Mouse (Mus musculus) liver, adult 2 months (tissue): Measurements from ENCODE around the gene Reep3. TPM values are rescaled to one million over a fixed set of nuclear protein-coding genes. Genes with fewer than 3 reads are reported as not detected.
"Not testable (repeated sequence)": the region's sequence is repeated elsewhere in the genome, so short reads cannot be mapped to it uniquely, and the experiment has no call there.

ENCODE experiments used
- DNase-seq: peaks from one replicate; pipeline ENCODE4 v3.0.0-alpha.2; 2011; ENCODE audit warnings: low read depth, low spot score; ENCODE audit errors: extremely low read depth
- H3K27ac ChIP-seq: fragments of 200-500 bp; replicated peaks from 2 replicates; pipeline ENCODE4 v1.5.1; 2012; ENCODE audit warnings: low read depth, mild to moderate bottlenecking, control low read depth, inconsistent platforms, low read length; ENCODE audit not compliant: insufficient read depth
- H3K27me3 ChIP-seq: fragments of 200-500 bp; 2 replicates; pipeline ENCODE4 v1.6.1; 2012; ENCODE audit warnings: mild to moderate bottlenecking, moderate library complexity, low read length, inconsistent platforms; ENCODE audit not compliant: control insufficient read depth, insufficient read depth
- H3K36me3 ChIP-seq: fragments of 200-500 bp; 2 replicates; pipeline ENCODE4 v1.6.1; 2012; ENCODE audit warnings: low read length, inconsistent platforms; ENCODE audit not compliant: control insufficient read depth, insufficient read depth
- H3K4me1 ChIP-seq: fragments of 200-500 bp; 2 replicates; pipeline ENCODE4 v1.6.1; 2011; ENCODE audit warnings: low read length; ENCODE audit not compliant: control insufficient read depth, insufficient read depth
- H3K4me3 ChIP-seq: fragments of 200-500 bp; 2 replicates; pipeline ENCODE4 v1.5.1; 2011; ENCODE audit warnings: low read depth, mild to moderate bottlenecking, control low read depth, low read length, moderate library complexity; ENCODE audit not compliant: insufficient read depth
- H3K79me2 ChIP-seq: fragments of 200-500 bp; 2 replicates; pipeline ENCODE4 v1.6.1; 2012; ENCODE audit warnings: inconsistent platforms, mild to moderate bottlenecking, low read length, moderate library complexity; ENCODE audit not compliant: control insufficient read depth, insufficient read depth
- H3K9ac ChIP-seq: fragments of 200-500 bp; 2 replicates; pipeline ENCODE4 v1.6.1; 2012; ENCODE audit warnings: low read depth, mild to moderate bottlenecking, control low read depth, inconsistent platforms, low read length
- CTCF ChIP-seq: fragments of 200-500 bp; IDR thresholded peaks from 2 replicates; pipeline ENCODE4 v1.5.1; 2011; ENCODE audit warnings: low read depth, low read length, control low read depth
- POLR2A ChIP-seq: fragments of 200-500 bp; IDR thresholded peaks from 2 replicates; pipeline ENCODE4 v1.6.1; 2011; ENCODE audit warnings: low read length, control low read depth; ENCODE audit not compliant: insufficient read depth; ENCODE audit errors: extremely low read depth
- WGBS: fragments of 180-500 bp; shearing (Covaris S2); methylation state at CpG from one replicate; pipeline ENCODE4 v1.1.7; 2018; 5-methylcytosine and 5-hydroxymethylcytosine counted together
- polyA plus RNA-seq: library from polyadenylated mRNA; depleted of rRNA; stranded (reverse); fragments of >200 nt; gene quantifications from 2 replicates; pipeline ENCODE4 v1.2.3, GENCODE M21; 2012
- total RNA-seq: library from RNA; depleted of rRNA; stranded (reverse); fragments of >200 nt; gene quantifications from 2 replicates; pipeline ENCODE4 v1.2.3, GENCODE M21; 2014

Reep3 gene
- total and polyA plus RNA-seq, 2 experiments = 21.6 to 36.1 TPM

- no peak for DNase-seq
- Histone ChIP-seq H3K79me2 (peaks cover 57% of the 10 kb centered on the region), H3K27me3 (no peaks in the 10 kb centered on the region), H3K4me1 (peaks cover 18% of the 10 kb centered on the region), H3K27ac (no peak overlapping the region; the same call in 1 of the 2 replicates), H3K36me3 (no peaks in the 10 kb centered on the region), H3K4me3 (no peak overlapping the region), H3K9ac (no peak overlapping the region)
- 53% methylated on average over 6 of the region's 6 CpGs for WGBS
- TF ChIP-seq POLR2A = no peak
- no peak for TF ChIP-seq CTCF
Observed at GRCm38 (mm10) chr10:67115115-67115514, 18.4 kb upstream of the Reep3 start.

GRCm38 (mm10) chr10:67113833-67114232 lies 17.1 kb upstream of the Reep3 start:
- WGBS = 85% methylated on average over 11 of the region's 11 CpGs
- TF ChIP-seq POLR2A = no peak
- TF ChIP-seq CTCF = no peak

GRCm38 (mm10) chr10:67112967-67113366 lies 16.2 kb upstream of the Reep3 start:
- H3K27me3 ChIP-seq, H3K36me3 ChIP-seq, H3K4me3 ChIP-seq, H3K27ac ChIP-seq, H3K9ac ChIP-seq, DNase-seq: not testable (repeated sequence)
- WGBS = 89% methylated on average over 5 of the region's 5 CpGs
- peaks cover 63% of the 10 kb centered on the region for H3K79me2 ChIP-seq
- peaks cover 18% of the 10 kb centered on the region for H3K4me1 ChIP-seq

More at GRCm38 (mm10) chr10:67113833-67114232, 17.1 kb upstream of the Reep3 start:
- Histone ChIP-seq H3K9ac (no peak overlapping the region), H3K4me3 (no peak overlapping the region), H3K79me2 (peaks cover 64% of the 10 kb centered on the region), H3K27ac (no peak overlapping the region), H3K27me3 (no peaks in the 10 kb centered on the region), H3K4me1 (peaks cover 16% of the 10 kb centered on the region), H3K36me3 (no peaks in the 10 kb centered on the region)
- no peak for DNase-seq

GRCm38 (mm10) chr10:67111799-67112177 lies 15.0 kb upstream of the Reep3 start:
- WGBS = 79% methylated on average over 5 of the region's 5 CpGs
- H3K27ac ChIP-seq = no peak overlapping the region
- DNase-seq = no peak

GRCm38 (mm10) chr10:67111044-67111798 lies 14.5 kb upstream of the Reep3 start:
- Histone ChIP-seq H3K9ac (no peak overlapping the region), H3K27ac (no peak overlapping the region), H3K79me2 (peaks cover 54% of the 10 kb centered on the region), H3K4me1 (peaks cover 29% of the 10 kb centered on the region), H3K27me3 (no peaks in the 10 kb centered on the region), H3K4me3 (no peak overlapping the region), H3K36me3 (no peaks in the 10 kb centered on the region)
- DNase-seq = peak; percentile 48
- TF ChIP-seq CTCF (no peak), POLR2A (no peak)
- 70% methylated on average over 14 of the region's 14 CpGs for WGBS

More at GRCm38 (mm10) chr10:67111799-67112177, 15.0 kb upstream of the Reep3 start:
- Histone ChIP-seq H3K4me3 (no peak overlapping the region), H3K4me1 (peaks cover 26% of the 10 kb centered on the region), H3K27me3 (no peaks in the 10 kb centered on the region), H3K79me2 (peaks cover 54% of the 10 kb centered on the region), H3K9ac (no peak overlapping the region), H3K36me3 (no peaks in the 10 kb centered on the region)
- no peak for TF ChIP-seq POLR2A
- TF ChIP-seq CTCF = no peak

GRCm38 (mm10) chr10:67109635-67110034 lies 12.9 kb upstream of the Reep3 start:
- peaks cover 54% of the 10 kb centered on the region for H3K79me2 ChIP-seq
- no peaks in the 10 kb centered on the region for H3K36me3 ChIP-seq
- 35% methylated on average over 5 of the region's 5 CpGs for WGBS
- H3K9ac ChIP-seq = peak overlapping the region; percentile 7; the same call in 1 of the 2 replicates
- peak overlapping the region; percentile 37 for H3K27ac ChIP-seq
- no peak for TF ChIP-seq POLR2A
- no peak for TF ChIP-seq CTCF
- DNase-seq = peak; percentile 94
- no peak overlapping the region for H3K4me3 ChIP-seq
- no peaks in the 10 kb centered on the region for H3K27me3 ChIP-seq
- peaks cover 35% of the 10 kb centered on the region for H3K4me1 ChIP-seq
